Mouse (Mus musculus): Measurements from ENCODE around the gene Tmem222. TPM values are rescaled to one million over a fixed set of nuclear protein-coding genes. Genes with fewer than 3 reads are reported as not detected.

The Tmem222 gene
- 45.6 to 52.7 TPM (median 52.0 TPM) in 4 replicates for total RNA-seq (2023)

DNA sequence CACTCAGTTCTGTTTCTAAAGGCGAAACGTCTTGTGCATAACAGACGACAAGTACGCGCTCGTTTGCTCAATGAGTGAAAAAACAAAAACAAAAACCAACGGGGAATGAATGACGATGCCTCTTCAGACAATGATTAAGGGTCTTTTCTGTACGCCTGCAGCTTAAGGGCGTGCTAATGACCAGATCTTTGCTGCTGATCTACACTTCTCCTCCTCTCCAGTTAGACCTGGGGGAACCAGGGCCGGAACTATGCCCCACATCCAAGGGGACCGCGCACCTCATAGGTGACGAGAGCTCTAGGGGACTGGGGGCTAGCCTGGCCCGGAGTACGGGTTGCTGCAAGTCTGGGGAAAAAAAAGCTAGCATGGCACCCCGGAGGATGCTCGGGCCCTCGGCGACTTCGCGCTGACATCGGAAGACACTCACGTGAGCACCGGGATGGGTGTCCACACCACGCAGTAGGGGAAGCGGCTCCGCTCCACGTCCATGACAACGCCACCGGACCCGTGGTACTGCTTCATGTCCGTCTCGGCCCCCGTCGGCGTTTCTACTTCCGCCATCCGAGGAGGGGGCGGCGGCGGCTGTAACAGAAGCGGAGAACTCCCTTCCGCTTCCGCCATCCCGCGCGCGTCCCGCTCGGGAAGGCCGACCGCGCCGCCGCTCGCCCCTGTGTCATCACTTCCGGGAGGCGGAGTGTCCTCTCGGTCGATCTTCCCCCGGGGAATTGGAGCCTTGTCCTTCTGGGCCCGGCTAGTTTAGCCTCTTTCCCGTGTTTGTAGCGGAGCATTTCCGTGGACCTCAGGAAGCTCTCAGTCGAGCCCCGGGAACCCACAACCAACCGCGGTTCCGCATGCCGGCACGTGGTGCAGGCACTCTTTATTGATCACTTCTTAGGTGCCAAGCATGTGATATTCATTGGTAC is at the start of gene Tmem222:
Tmem222 (minus strand) TSS at position 689 of the 923 bp plus-strand sequence.

DNA sequence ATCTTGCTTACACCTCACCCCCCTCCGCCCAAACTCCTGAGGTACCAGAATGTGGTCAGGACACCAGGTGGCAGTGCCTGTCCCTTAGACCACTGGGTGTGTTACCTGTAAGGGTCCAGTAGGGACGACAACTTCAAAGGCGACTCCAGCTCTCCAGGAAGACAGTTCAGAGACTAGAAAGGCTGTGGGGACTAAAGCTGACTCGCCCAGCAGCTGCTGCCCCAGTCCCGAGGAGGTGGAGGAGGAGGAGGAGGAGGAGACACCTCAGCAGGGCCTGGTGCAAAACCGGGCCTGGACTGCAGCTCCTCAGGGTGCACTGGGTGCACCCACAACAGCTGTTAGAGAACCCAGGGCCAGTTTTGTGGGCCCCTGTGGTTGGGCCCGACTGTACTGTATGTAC is 14.7 kb downstream of the Tmem222 start, which contains the start of gene Sytl1:
Sytl1 (minus strand) TSS at position 232 of the 400 bp plus-strand sequence.

DNA sequence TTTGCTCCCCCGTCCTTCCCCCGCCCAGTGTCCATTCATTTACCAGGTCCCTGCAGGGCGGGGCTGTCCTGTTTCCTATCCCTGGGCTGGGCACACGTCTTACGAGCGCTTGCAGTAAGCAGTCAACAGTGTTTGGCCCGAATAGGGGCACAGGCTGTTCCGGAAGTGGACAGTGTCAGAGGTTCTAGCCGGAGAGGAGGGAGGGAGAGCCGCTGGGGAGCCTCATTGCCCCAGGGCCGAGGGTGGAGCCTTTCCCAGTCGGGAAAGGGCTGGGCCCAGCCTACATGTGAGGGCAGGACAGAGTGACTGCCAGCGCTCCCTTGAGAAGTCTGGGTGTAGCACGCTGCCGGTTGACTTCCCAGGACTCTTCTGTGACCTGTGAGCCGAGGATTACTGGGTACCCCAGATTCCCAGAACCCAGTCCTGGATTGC is 37.1 kb downstream of the Tmem222 start, which contains the start of gene Map3k6:
Map3k6 (plus strand) TSS at position 329 of the 432 bp plus-strand sequence.

Other genes starting within 250 kb of the Tmem222 start
- gene Wasf2, start 147.3 kb downstream of the Tmem222 start, total RNA-seq (2023): 291 to 323 TPM (median 299 TPM) in 4 replicates
- 1.8 to 3.4 TPM (median 2.9 TPM) in 3 of 4 replicates, not detected in the other for gene Cd164l2, start 65.7 kb downstream of the Tmem222 start, total RNA-seq (2023)
- 3.3 to 4.8 TPM (median 3.8 TPM) in 4 replicates for gene Gpr3, start 65.3 kb downstream of the Tmem222 start, total RNA-seq (2023)
- gene Map3k6, start 37.0 kb downstream of the Tmem222 start, total RNA-seq (2023): 1.0 TPM in 1 of 4 replicates, not detected in the others
- gene Sytl1, start 14.7 kb downstream of the Tmem222 start, total RNA-seq (2023): 0.67 to 1.7 TPM (median 1.2 TPM) in 4 replicates
- gene Wdtc1, start 75.7 kb upstream of the Tmem222 start, total RNA-seq (2023): 36.9 to 42.9 TPM (median 39.9 TPM) in 4 replicates
- 49.4 to 53.7 TPM (median 51.1 TPM) in 4 replicates for gene Slc9a1, start 91.9 kb upstream of the Tmem222 start, total RNA-seq (2023)
- not detected in 4 replicates for gene Tent5b, start 202.3 kb upstream of the Tmem222 start, total RNA-seq (2023)
- gene Trnp1, start 220.8 kb upstream of the Tmem222 start, total RNA-seq (2023): not detected in 4 replicates
- 0.24 TPM in 1 of 4 replicates, not detected in the others for gene Kdf1, start 241.2 kb upstream of the Tmem222 start, total RNA-seq (2023)

Measured in B cell, adult 62 days (primary cell).